Mouse (Mus musculus): ENCODE data around the gene Cyp4b1.
"Not testable (repeated sequence)": the region's sequence is repeated elsewhere in the genome, so short reads cannot be mapped to it uniquely, and the experiment has no call there.

Gene Cyp4b1

GRCm38 (mm10) chr4:115647580-115647979 is at the start of gene Cyp4b1:
Cyp4b1 (minus strand) TSS chr4:115647723.
- Histone ChIP-seq H3K9me3 (ENCODE audit: low read length) (no peaks in the 10 kb centered on the region), H3K4me1 (replicated peaks; ENCODE audit: low read depth, low read length) (no peaks in the 10 kb centered on the region), H3K4me3 (replicated peaks; ENCODE audit: low read length) (no peak within 1 kb of the TSS), H3K27me3 (ENCODE audit: insufficient read depth, low read length) (peaks cover 12% of the 10 kb centered on the region; the same call in 1 of the 2 replicates), H3K36me3 (ENCODE audit: insufficient read depth, low read length) (no peaks in the 10 kb centered on the region)
- no peak for TF ChIP-seq POU5F1 (IDR thresholded peaks at IDR 0.05; ENCODE audit: borderline replicate concordance, low read length)
- TF ChIP-seq NANOG (IDR thresholded peaks at IDR 0.05; ENCODE audit: borderline replicate concordance, low read length) = no peak
- no peak for TF ChIP-seq CTCF (conservative IDR thresholded peaks at IDR 0.05; ENCODE audit: low read length)

DNA sequence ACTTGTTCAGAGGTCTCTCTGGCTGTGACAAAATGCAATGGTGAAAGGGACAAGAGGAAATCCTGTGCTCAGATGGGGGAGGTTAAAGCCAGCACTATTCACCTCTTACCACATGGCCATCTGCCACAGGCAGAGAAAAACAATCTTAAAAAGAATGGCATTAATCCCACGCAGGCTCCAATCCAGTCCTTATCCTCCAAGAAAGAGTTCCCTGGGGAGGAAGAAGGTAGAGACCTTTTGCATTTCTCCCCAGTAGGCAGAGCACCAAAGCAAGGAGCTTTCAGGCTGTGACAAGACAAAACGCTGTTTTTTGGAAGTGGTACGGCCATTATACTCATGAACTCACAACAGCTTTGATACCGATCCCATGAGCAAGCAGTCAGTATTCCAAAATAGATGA is 38.8 kb upstream of the Cyp4b1 start:
- Histone ChIP-seq H3K9me3 (ENCODE audit: low read length) (0 out of 2 replicates have a peak, but pooled peaks cover 3% of the 10 kb centered on the region), H3K27me3 (ENCODE audit: insufficient read depth, low read length) (no peaks in the 10 kb centered on the region), H3K4me3 (replicated peaks; ENCODE audit: low read length) (no peak overlapping the region), H3K4me1 (replicated peaks; ENCODE audit: low read depth, low read length) (no peaks in the 10 kb centered on the region), H3K36me3 (ENCODE audit: insufficient read depth, low read length) (no peaks in the 10 kb centered on the region)
- TF ChIP-seq NANOG (IDR thresholded peaks at IDR 0.05; ENCODE audit: borderline replicate concordance, low read length) = no peak
- TF ChIP-seq POU5F1 (IDR thresholded peaks at IDR 0.05; ENCODE audit: borderline replicate concordance, low read length) = no peak
- TF ChIP-seq CTCF (conservative IDR thresholded peaks at IDR 0.05; ENCODE audit: low read length) = no peak

GRCm38 (mm10) chr4:115659190-115659589 is 11.7 kb upstream of the Cyp4b1 start:
- Histone ChIP-seq H3K9me3 (ENCODE audit: low read length) (peaks cover 17% of the 10 kb centered on the region), H3K36me3 (ENCODE audit: insufficient read depth, low read length) (no peaks in the 10 kb centered on the region), H3K4me1 (replicated peaks; ENCODE audit: low read depth, low read length) (no peaks in the 10 kb centered on the region), H3K4me3 (replicated peaks; ENCODE audit: low read length) (no peak overlapping the region), H3K27me3 (ENCODE audit: insufficient read depth, low read length) (peaks cover 10% of the 10 kb centered on the region)
- no peak for TF ChIP-seq POU5F1 (IDR thresholded peaks at IDR 0.05; ENCODE audit: borderline replicate concordance, low read length)
- TF ChIP-seq CTCF (conservative IDR thresholded peaks at IDR 0.05; ENCODE audit: low read length) = no peak
- no peak for TF ChIP-seq NANOG (IDR thresholded peaks at IDR 0.05; ENCODE audit: borderline replicate concordance, low read length)

DNA sequence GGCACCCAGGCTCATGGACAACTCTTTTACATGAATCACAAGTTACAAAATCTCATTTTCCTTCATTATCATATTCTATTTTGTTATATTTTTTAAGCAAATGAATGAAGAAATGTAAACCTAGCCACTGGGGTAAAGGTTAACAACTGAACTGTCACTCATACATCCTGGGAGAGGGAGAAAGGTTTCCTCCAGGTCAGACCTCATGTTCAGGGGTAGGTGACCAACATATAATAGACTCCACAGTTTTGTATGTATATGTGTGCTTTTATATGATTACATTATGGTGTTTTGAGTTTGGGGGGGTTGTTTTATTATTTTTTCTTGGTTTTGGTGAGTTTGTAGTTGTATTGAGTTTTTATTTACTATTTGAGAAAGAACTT is 10.3 kb upstream of the Cyp4b1 start:
- Histone ChIP-seq H3K36me3 (ENCODE audit: insufficient read depth, low read length) (no peaks in the 10 kb centered on the region), H3K9me3 (ENCODE audit: low read length) (peaks cover 15% of the 10 kb centered on the region), H3K4me3 (replicated peaks; ENCODE audit: low read length) (no peak overlapping the region), H3K27me3 (ENCODE audit: insufficient read depth, low read length) (peaks cover 10% of the 10 kb centered on the region), H3K4me1 (replicated peaks; ENCODE audit: low read depth, low read length) (no peaks in the 10 kb centered on the region)
- TF ChIP-seq CTCF (conservative IDR thresholded peaks at IDR 0.05; ENCODE audit: low read length) = no peak
- TF ChIP-seq POU5F1 (IDR thresholded peaks at IDR 0.05; ENCODE audit: borderline replicate concordance, low read length) = no peak
- no peak for TF ChIP-seq NANOG (IDR thresholded peaks at IDR 0.05; ENCODE audit: borderline replicate concordance, low read length)

GRCm38 (mm10) chr4:115657104-115657866 is 9.8 kb upstream of the Cyp4b1 start:
- peaks cover 10% of the 10 kb centered on the region; the same call in 1 of the 2 replicates for H3K9me3 ChIP-seq (ENCODE audit: low read length)
- peak overlapping the region; percentile 71 for H3K4me3 ChIP-seq (replicated peaks; ENCODE audit: low read length)
- no peak for TF ChIP-seq NANOG (IDR thresholded peaks at IDR 0.05; ENCODE audit: borderline replicate concordance, low read length)
- TF ChIP-seq POU5F1 (IDR thresholded peaks at IDR 0.05; ENCODE audit: borderline replicate concordance, low read length) = no peak
- no peak for TF ChIP-seq CTCF (conservative IDR thresholded peaks at IDR 0.05; ENCODE audit: low read length)
- H3K36me3 ChIP-seq (ENCODE audit: insufficient read depth, low read length) = no peaks in the 10 kb centered on the region
- H3K4me1 ChIP-seq (replicated peaks; ENCODE audit: low read depth, low read length) = no peaks in the 10 kb centered on the region
- peaks cover 10% of the 10 kb centered on the region for H3K27me3 ChIP-seq (ENCODE audit: insufficient read depth, low read length)

- not testable (repeated sequence) for H3K4me3 ChIP-seq (replicated peaks; ENCODE audit: low read length); H3K9me3 ChIP-seq (ENCODE audit: low read length); H3K4me1 ChIP-seq (replicated peaks; ENCODE audit: low read depth, low read length); H3K36me3 ChIP-seq (ENCODE audit: insufficient read depth, low read length)
- peaks cover 10% of the 10 kb centered on the region for H3K27me3 ChIP-seq (ENCODE audit: insufficient read depth, low read length)
Observed at GRCm38 (mm10) chr4:115656535-115656922, 9.0 kb upstream of the Cyp4b1 start.

DNA sequence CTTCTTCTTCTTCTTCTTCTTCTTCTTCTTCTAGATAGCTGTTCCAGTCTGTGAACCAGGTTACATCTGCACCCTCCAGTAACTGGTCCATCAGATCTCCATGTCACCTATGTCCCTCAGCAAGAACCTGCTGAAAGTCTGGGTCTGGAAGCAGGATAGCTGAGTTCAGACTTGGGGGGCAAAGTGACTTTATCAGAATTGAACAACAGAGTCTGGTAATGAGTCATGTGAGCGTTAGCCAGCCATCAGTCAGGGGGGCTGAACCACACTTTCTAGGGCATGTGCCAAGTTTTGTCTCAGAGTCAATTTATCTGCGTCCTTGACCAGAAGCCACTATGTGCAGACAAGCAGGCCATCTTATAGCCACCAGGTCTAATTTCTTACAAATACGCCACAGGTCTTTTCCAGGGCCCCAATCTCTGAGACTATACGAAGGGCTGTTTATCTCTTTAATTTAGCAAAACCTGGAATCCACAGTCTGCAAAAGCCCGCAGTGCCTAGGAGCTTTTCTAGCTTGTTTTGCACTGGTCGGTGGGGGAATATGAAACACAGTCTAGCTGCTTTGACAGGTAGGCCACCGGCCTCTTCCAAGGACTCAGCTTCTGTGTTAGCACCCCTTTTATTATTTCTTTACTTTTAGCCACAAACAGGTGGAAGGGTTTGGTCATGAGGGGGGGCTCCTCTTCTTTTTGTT is 8.5 kb upstream of the Cyp4b1 start:
- peaks cover 10% of the 10 kb centered on the region for H3K27me3 ChIP-seq (ENCODE audit: insufficient read depth, low read length)
- not testable (repeated sequence) for H3K4me3 ChIP-seq (replicated peaks; ENCODE audit: low read length); H3K4me1 ChIP-seq (replicated peaks; ENCODE audit: low read depth, low read length); H3K9me3 ChIP-seq (ENCODE audit: low read length); H3K36me3 ChIP-seq (ENCODE audit: insufficient read depth, low read length)

DNA sequence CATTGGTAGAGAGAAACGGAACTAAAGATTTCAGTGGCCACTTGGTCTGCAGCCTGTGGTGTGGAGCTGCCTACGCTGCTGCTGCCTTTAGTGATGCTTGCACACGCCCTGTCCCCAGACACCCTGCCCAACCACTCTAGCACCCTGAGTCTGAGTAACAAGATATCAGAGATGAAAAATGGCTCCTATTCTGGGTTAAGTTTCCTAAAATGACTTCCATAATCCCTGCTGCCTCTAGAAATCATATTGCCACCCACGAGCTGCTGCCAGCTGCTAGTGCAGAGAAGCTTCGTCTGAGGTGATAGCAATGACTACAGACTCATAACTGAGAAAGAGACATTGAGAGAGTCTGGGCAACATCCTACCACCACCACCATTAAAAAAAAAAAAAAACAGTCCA is 3.3 kb upstream of the Cyp4b1 start:
- H3K4me1 ChIP-seq (replicated peaks; ENCODE audit: low read depth, low read length) = no peaks in the 10 kb centered on the region
- H3K9me3 ChIP-seq (ENCODE audit: low read length) = peaks cover 10% of the 10 kb centered on the region; the same call in 1 of the 2 replicates
- peaks cover 7% of the 10 kb centered on the region; the same call in 1 of the 2 replicates for H3K27me3 ChIP-seq (ENCODE audit: insufficient read depth, low read length)
- no peaks in the 10 kb centered on the region for H3K36me3 ChIP-seq (ENCODE audit: insufficient read depth, low read length)
- TF ChIP-seq NANOG (IDR thresholded peaks at IDR 0.05; ENCODE audit: borderline replicate concordance, low read length) (no peak), CTCF (conservative IDR thresholded peaks at IDR 0.05; ENCODE audit: low read length) (no peak)
- H3K4me3 ChIP-seq (replicated peaks; ENCODE audit: low read length) = no peak overlapping the region

GRCm38 (mm10) chr4:115649344-115649743 is 1.8 kb upstream of the Cyp4b1 start:
- peaks cover 6% of the 10 kb centered on the region; the same call in 1 of the 2 replicates for H3K9me3 ChIP-seq (ENCODE audit: low read length)
- TF ChIP-seq CTCF (conservative IDR thresholded peaks at IDR 0.05; ENCODE audit: low read length) (no peak), POU5F1 (IDR thresholded peaks at IDR 0.05; ENCODE audit: borderline replicate concordance, low read length) (no peak), NANOG (IDR thresholded peaks at IDR 0.05; ENCODE audit: borderline replicate concordance, low read length) (no peak)
- H3K4me3 ChIP-seq (replicated peaks; ENCODE audit: low read length) = no peak overlapping the region
- no peaks in the 10 kb centered on the region for H3K4me1 ChIP-seq (replicated peaks; ENCODE audit: low read depth, low read length)
- H3K36me3 ChIP-seq (ENCODE audit: insufficient read depth, low read length) = no peaks in the 10 kb centered on the region
- H3K27me3 ChIP-seq (ENCODE audit: insufficient read depth, low read length) = peaks cover 12% of the 10 kb centered on the region; the same call in 1 of the 2 replicates

Measured in E14TG2a.4 (cell line).